Mouse (Mus musculus) MEL (cell line): ENCODE measurements at regions not wholly inside any gene's neighbourhood (a gene's known extent, or its start where the extent isn't known, plus 50 kb on each side); places are given as distances from the start of the nearest gene placed in this dataset.

ENCODE experiments used
- DNase-seq: peaks from one replicate; pipeline ENCODE4 v3.0.0; 2011; ENCODE audit warnings: low read depth, low spot score
- H3K27ac ChIP-seq: 2 replicates; pipeline ENCODE4 v1.5.1; 2012; ENCODE audit warnings: low read depth, mild to moderate bottlenecking, control low read depth, low read length, moderate library complexity; ENCODE audit not compliant: control insufficient read depth
- H3K27me3 ChIP-seq, 2 experiments: fragments of 150-350 bp in 1 of 2; sonication (generic) in 1 of 2; 2 replicates each; pipeline ENCODE4 v1.6.1; 2012; ENCODE audit warnings: low read length in 2 of 2, mild to moderate bottlenecking in 2 of 2, improper control_type of control experiment in 1 of 2, moderate library complexity in 1 of 2; ENCODE audit not compliant: insufficient read depth in 2 of 2, control insufficient read depth in 1 of 2
- H3K36me3 ChIP-seq, 2 experiments: 2 replicates each; pipeline ENCODE4 v1.6.1; 2012 to 2014; ENCODE audit warnings: low read length in 2 of 2, improper control_type of control experiment in 1 of 2, inconsistent platforms in 1 of 2, mild to moderate bottlenecking in 1 of 2; ENCODE audit not compliant: insufficient read depth in 2 of 2, control insufficient read depth in 1 of 2
- H3K4me1 ChIP-seq, 2 experiments: fragments of 150-350 bp in 1 of 2; sonication (generic) in 1 of 2; 2 replicates each; pipeline ENCODE4 v1.6.1; 2012; ENCODE audit warnings: low read length in 2 of 2, improper control_type of control experiment in 1 of 2, mild to moderate bottlenecking in 1 of 2; ENCODE audit not compliant: insufficient read depth in 2 of 2, control insufficient read depth in 1 of 2
- H3K4me3 ChIP-seq, 2 experiments: fragments of 150-350 bp in 1 of 2; sonication (generic) in 1 of 2; 2 replicates each; pipeline ENCODE4 v1.5.1; 2012; ENCODE audit warnings: low read depth in 2 of 2, low read length in 2 of 2, mild to moderate bottlenecking in 2 of 2, moderate library complexity in 2 of 2, control low read depth in 1 of 2, improper control_type of control experiment in 1 of 2; ENCODE audit not compliant: control insufficient read depth in 1 of 2, insufficient read depth in 1 of 2
- H3K79me2 ChIP-seq: 2 replicates; pipeline ENCODE4 v1.6.1; 2012; ENCODE audit warnings: mild to moderate bottlenecking, low read length, moderate library complexity; ENCODE audit not compliant: control insufficient read depth, poor library complexity, insufficient read depth
- H3K9ac ChIP-seq: 2 replicates; pipeline ENCODE4 v1.6.1; 2012; ENCODE audit warnings: low read depth, mild to moderate bottlenecking, control low read depth, low read length, moderate library complexity; ENCODE audit not compliant: control insufficient read depth, poor library complexity, severe bottlenecking
- H3K9me3 ChIP-seq: fragments of 150-350 bp; sonication (generic); replicated peaks from 2 replicates; pipeline ENCODE4 v1.6.1; 2012; ENCODE audit warnings: mild to moderate bottlenecking, low read length, improper control_type of control experiment, moderate library complexity; ENCODE audit not compliant: insufficient read depth
- BHLHE40 ChIP-seq: IDR thresholded peaks from 2 replicates; pipeline ENCODE4 v1.6.1; 2012; ENCODE audit warnings: low read depth, mild to moderate bottlenecking, inconsistent platforms, low read length, improper control_type of control experiment, borderline replicate concordance
- CHD2 ChIP-seq: IDR thresholded peaks from 2 replicates; pipeline ENCODE4 v1.6.1; 2011; ENCODE audit warnings: low read length, improper control_type of control experiment
- EP300 ChIP-seq, 2 experiments: IDR thresholded peaks; 2 replicates each; pipeline ENCODE4 v1.6.1; 2011; ENCODE audit warnings: improper control_type of control experiment in 2 of 2, low read length in 2 of 2, low read depth in 1 of 2, mild to moderate bottlenecking in 1 of 2
- MAFK ChIP-seq: IDR thresholded peaks from 2 replicates; pipeline ENCODE4 v1.6.1; 2011; ENCODE audit warnings: low read depth, mild to moderate bottlenecking, low read length, improper control_type of control experiment, borderline replicate concordance
- MYB ChIP-seq: IDR thresholded peaks from 2 replicates; pipeline ENCODE4 v1.6.1; 2011; ENCODE audit warnings: mild to moderate bottlenecking, low read depth, low read length, improper control_type of control experiment
- NRF1 ChIP-seq: IDR thresholded peaks from 2 replicates; pipeline ENCODE4 v1.6.1; 2014; ENCODE audit warnings: low read depth, mild to moderate bottlenecking, inconsistent platforms, low read length, improper control_type of control experiment, moderate library complexity; ENCODE audit not compliant: poor library complexity, insufficient read depth, severe bottlenecking
- POLR2AphosphoS5 ChIP-seq: IDR thresholded peaks from 2 replicates; pipeline ENCODE4 v1.6.1; 2012; ENCODE audit warnings: low read depth, borderline replicate concordance, mild to moderate bottlenecking, inconsistent platforms, low read length, moderate library complexity, mixed read lengths
- TCF12 ChIP-seq: IDR thresholded peaks from 2 replicates; pipeline ENCODE4 v1.6.1; 2014; ENCODE audit warnings: low read depth, mild to moderate bottlenecking, inconsistent platforms, low read length, improper control_type of control experiment, moderate library complexity
- USF1 ChIP-seq: IDR thresholded peaks from 2 replicates; pipeline ENCODE4 v1.6.1; 2014; ENCODE audit warnings: low read depth, mild to moderate bottlenecking, inconsistent platforms, low read length, improper control_type of control experiment, moderate library complexity
- USF2 ChIP-seq, 2 experiments: IDR thresholded peaks; 2 replicates each; pipeline ENCODE4 v1.6.1; 2011 to 2012; ENCODE audit warnings: improper control_type of control experiment in 2 of 2, low read length in 2 of 2, borderline replicate concordance in 1 of 2, inconsistent platforms in 1 of 2, low read depth in 1 of 2, mild to moderate bottlenecking in 1 of 2; ENCODE audit not compliant: insufficient read depth in 1 of 2
- ZC3H11A ChIP-seq: IDR thresholded peaks from 2 replicates; pipeline ENCODE4 v1.6.1; 2012; ENCODE audit warnings: low read depth, mild to moderate bottlenecking, inconsistent platforms, low read length, improper control_type of control experiment

- no peak overlapping the region for H3K27ac ChIP-seq
- DNase-seq, result no peak
- H3K36me3 ChIP-seq, result no peaks in the 10 kb centered on the region
- H3K27me3 ChIP-seq, result peaks cover 2 to 3% of the 10 kb centered on the region in 2 experiments; a peak in 3 of 4 replicates
- TF ChIP-seq NRF1, result no peak
- TF ChIP-seq USF2 (IDR thresholded peaks at IDR 0.05; ENCODE audit: borderline replicate concordance in 1 of 2, insufficient read depth in 1 of 2, low read depth in 1 of 2, low read length in 2 of 2), result no peak
- no peak for TF ChIP-seq BHLHE40
- no peak for TF ChIP-seq MYB
- TF ChIP-seq ZC3H11A, result no peak
- TF ChIP-seq POLR2AphosphoS5, result no peak
- no peak for TF ChIP-seq TCF12
- no peak for TF ChIP-seq CHD2
- TF ChIP-seq USF1, result no peak
- TF ChIP-seq, all 39 proteins: peak for 0
- Histone ChIP-seq H3K9ac (no peak overlapping the region), H3K4me3 (no peak overlapping the region), H3K9me3 (no peaks in the 10 kb centered on the region), H3K79me2 (no peaks in the 10 kb centered on the region), H3K4me1 (no peaks in the 10 kb centered on the region)
Measured at GRCm38 (mm10) chr2:106074441-106074840, 71.1 kb upstream of the Dnajc24 start.

GRCm38 (mm10) chr2:106064316-106064715 lies 61.0 kb upstream of the Dnajc24 start:
- Histone ChIP-seq H3K9me3 (no peaks in the 10 kb centered on the region), H3K79me2 (no peaks in the 10 kb centered on the region), H3K27me3 (peaks cover 0 to under 1% of the 10 kb centered on the region in 2 experiments; a peak in 1 of 4 replicates), H3K9ac (no peak overlapping the region), H3K27ac (no peak overlapping the region), H3K4me3 (no peak overlapping the region), H3K36me3 (peaks cover 0 to 5% of the 10 kb centered on the region in 2 experiments; a peak in 1 of 4 replicates), H3K4me1 (peaks cover 0 to 2% of the 10 kb centered on the region in 2 experiments; a peak in 1 of 4 replicates)
- no peak for DNase-seq
- TF ChIP-seq EP300 (IDR thresholded peaks at IDR 0.05; ENCODE audit: low read depth in 1 of 2, low read length in 2 of 2) (no peak), MAFK (peak; percentile 42; the same call in 1 of the 2 replicates)
